Mouse (Mus musculus) heart, embryonic 13.5 days (tissue): ENCODE data around the gene Slc25a17. TPM values are rescaled to one million over a fixed set of nuclear protein-coding genes. Genes with fewer than 3 reads are reported as not detected.

ENCODE experiments used
- ATAC-seq: fragments of 200-750 bp; cut with Nextera tagmentation; 2 replicates; pipeline ENCODE4 v1.8.0; 2017; ENCODE audit warnings: moderate TSS enrichment; ENCODE audit not compliant: insufficient number of reproducible peaks, low FRiP score, low TSS enrichment; ENCODE audit errors: extremely low read depth
- H3K27ac ChIP-seq: fragments of 300-500 bp; sonication (generic); replicated peaks from 2 replicates; pipeline ENCODE4 v1.5.1; 2015; ENCODE audit warnings: moderate library complexity, mild to moderate bottlenecking, inconsistent platforms
- H3K27me3 ChIP-seq: fragments of 300-500 bp; sonication (generic); replicated peaks from 2 replicates; pipeline ENCODE4 v1.6.1; 2015; ENCODE audit warnings: mild to moderate bottlenecking, inconsistent platforms
- H3K36me3 ChIP-seq: fragments of 300-500 bp; sonication (generic); 2 replicates; pipeline ENCODE4 v1.6.1; 2015; ENCODE audit warnings: mild to moderate bottlenecking, inconsistent platforms
- H3K4me1 ChIP-seq: fragments of 300-500 bp; sonication (generic); 2 replicates; pipeline ENCODE4 v1.6.1; 2015; ENCODE audit warnings: inconsistent platforms
- H3K4me2 ChIP-seq: fragments of 300-500 bp; sonication (generic); 2 replicates; pipeline ENCODE4 v1.6.1; 2015; ENCODE audit warnings: inconsistent platforms, mild to moderate bottlenecking, moderate library complexity
- H3K4me3 ChIP-seq: fragments of 300-500 bp; sonication (generic); 2 replicates; pipeline ENCODE4 v1.5.1; 2015; ENCODE audit warnings: moderate library complexity, mild to moderate bottlenecking, inconsistent platforms
- H3K9ac ChIP-seq: fragments of 300-500 bp; sonication (generic); 2 replicates; pipeline ENCODE4 v1.6.1; 2015; ENCODE audit warnings: inconsistent platforms, mild to moderate bottlenecking, moderate library complexity
- H3K9me3 ChIP-seq: fragments of 300-500 bp; sonication (generic); 2 replicates; pipeline ENCODE4 v1.6.1; 2016; ENCODE audit warnings: inconsistent platforms
- WGBS: fragments of 180-500 bp; shearing (Covaris S2); methylation state at CpG from one replicate; pipeline ENCODE4 v1.1.7; 2015; ENCODE audit warnings: mixed read lengths; 5-methylcytosine and 5-hydroxymethylcytosine counted together
- polyA plus RNA-seq: library from polyadenylated mRNA; unstranded; fragments of >200 nt; fragmentation: Nextera tagmentation; extraction: Ambion mirVana; gene quantifications from 2 replicates; pipeline ENCODE4 v1.2.1, GENCODE M21; 2015

Slc25a17 gene
- polyA plus RNA-seq, 1 experiment from 2014 or later, result 50.6 TPM

DNA sequence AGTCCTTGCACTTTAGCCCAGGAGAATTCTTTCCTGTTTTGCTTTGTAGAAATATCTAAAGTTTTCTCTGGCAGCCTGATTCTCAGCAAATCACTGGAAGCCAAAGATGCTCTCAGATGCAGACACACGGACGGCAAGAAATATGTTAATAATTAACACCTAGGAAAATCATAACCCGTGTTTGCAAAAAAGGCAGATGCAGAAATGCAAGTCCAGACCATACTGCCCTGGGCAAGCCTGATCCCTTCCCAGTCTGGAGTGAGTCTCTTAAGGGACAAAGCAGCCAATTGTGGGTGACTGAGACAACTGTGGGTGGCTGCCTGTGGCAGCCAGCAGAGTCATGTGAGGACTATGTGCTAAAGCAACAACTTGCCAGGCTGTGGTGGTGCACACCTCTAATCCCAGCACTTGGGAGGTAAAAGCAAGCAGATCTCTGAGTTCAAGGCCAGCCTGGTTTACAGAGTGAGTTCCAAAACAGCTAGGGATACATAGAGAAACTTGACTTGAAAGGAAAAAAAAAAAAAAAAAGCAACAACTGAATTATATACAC, 60.0 kb downstream of the Slc25a17 start:
- Histone ChIP-seq H3K9me3 (no peaks in the 10 kb centered on the region), H3K36me3 (no peaks in the 10 kb centered on the region), H3K4me1 (no peaks in the 10 kb centered on the region), H3K4me2 (no peak overlapping the region), H3K9ac (no peak overlapping the region), H3K27me3 (no peaks in the 10 kb centered on the region), H3K27ac (no peak overlapping the region), H3K4me3 (no peak overlapping the region)
- 84% methylated on average over 3 of the region's 3 CpGs for WGBS
- ATAC-seq, result no peak

DNA sequence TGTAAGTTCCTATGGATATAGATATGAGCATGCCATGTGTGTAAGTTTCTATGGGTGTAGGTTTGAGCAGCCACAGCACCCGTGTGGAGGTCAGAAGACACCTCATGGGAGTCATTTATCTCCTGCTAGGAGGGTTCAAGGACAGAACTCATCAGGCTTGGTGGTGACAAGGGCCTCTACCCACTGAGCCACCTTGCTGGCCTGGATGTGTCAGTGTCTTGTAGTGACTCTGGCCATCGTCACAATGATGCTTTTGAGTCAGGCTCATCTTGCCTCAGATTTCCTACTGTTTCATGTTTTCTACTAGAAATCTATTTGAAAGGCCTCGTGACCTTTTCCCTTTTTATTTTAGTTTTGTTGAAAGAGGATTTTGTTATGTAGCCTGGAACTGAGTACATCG, 61.1 kb downstream of the Slc25a17 start:
- H3K9me3 ChIP-seq, result no peaks in the 10 kb centered on the region
- no peak overlapping the region for H3K27ac ChIP-seq
- 73% methylated on average over 4 of the region's 4 CpGs for WGBS
- H3K27me3 ChIP-seq, result no peaks in the 10 kb centered on the region
- no peak overlapping the region for H3K9ac ChIP-seq
- H3K4me1 ChIP-seq, result no peaks in the 10 kb centered on the region
- H3K36me3 ChIP-seq, result no peaks in the 10 kb centered on the region
- ATAC-seq, result no peak
- H3K4me3 ChIP-seq, result no peak overlapping the region
- H3K4me2 ChIP-seq, result no peak overlapping the region

DNA sequence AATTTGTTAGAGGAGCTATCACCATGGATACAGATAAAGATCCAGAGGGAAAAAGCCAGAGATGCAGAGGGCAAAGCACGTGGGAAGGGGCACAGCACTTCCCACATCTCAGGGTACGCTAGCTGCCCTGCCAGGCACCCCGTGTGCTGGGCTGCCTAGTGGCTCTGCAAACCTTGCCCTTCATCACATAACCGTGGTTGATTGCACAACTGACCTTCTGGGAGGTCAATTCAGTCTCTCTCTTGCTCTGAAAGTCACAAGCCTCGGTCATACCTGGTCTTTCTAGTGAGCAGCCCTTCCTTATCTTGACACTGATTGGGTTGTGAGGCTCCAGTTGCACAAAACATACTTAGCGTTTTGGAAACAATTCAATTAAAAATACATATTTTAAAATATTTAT, 62.4 kb downstream of the Slc25a17 start:
- Histone ChIP-seq H3K36me3 (no peaks in the 10 kb centered on the region), H3K4me2 (no peak overlapping the region), H3K9ac (no peak overlapping the region), H3K4me3 (no peak overlapping the region), H3K9me3 (no peaks in the 10 kb centered on the region), H3K4me1 (no peaks in the 10 kb centered on the region), H3K27ac (no peak overlapping the region), H3K27me3 (no peaks in the 10 kb centered on the region)
- no peak for ATAC-seq
- 64% methylated on average over 6 of the region's 6 CpGs for WGBS

DNA sequence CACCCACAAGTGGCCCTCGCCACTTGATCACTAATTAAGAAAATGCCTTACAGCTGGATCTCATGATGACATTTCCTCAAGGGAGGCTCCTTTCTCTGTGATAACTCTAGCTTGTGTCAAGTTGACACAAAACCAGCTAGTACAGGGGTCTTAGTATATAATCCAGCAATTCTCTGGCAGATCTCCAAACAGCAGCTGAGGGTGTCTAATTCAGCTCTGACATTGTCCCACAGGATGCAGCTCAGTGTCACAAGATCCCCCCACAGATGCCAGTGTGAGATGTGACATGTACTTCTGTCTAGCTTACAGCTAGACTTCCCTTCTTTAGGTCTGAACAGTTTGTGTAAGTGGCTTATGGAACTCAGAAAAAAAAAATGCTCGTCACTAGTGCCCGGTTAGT, 63.1 kb downstream of the Slc25a17 start:
- H3K4me1 ChIP-seq, result no peaks in the 10 kb centered on the region
- no peak overlapping the region for H3K4me3 ChIP-seq
- WGBS, result 76% methylated on average over 3 of the region's 3 CpGs
- H3K9ac ChIP-seq, result no peak overlapping the region
- no peak for ATAC-seq
- H3K27me3 ChIP-seq, result no peaks in the 10 kb centered on the region
- H3K36me3 ChIP-seq, result no peaks in the 10 kb centered on the region
- no peak overlapping the region for H3K27ac ChIP-seq
- no peaks in the 10 kb centered on the region for H3K9me3 ChIP-seq
- H3K4me2 ChIP-seq, result no peak overlapping the region

DNA sequence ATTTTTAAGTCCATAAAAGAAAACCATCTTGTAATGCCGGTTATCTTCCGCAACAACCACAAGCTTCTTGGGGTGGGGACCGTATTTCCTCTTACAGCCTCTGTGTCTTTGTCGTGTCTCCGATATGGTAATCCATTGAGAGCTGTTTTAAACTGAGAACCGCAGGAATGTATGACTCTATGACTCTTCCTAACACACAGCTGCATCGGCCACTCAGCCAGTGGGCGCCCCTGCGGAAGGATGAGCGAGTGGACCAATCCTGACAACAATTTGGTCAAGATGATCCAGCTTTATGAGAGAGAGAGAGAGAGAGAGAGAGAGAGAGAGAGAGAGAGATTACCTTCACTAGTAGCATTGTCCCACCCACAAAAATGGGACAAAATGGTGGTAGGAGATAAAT, 65.7 kb downstream of the Slc25a17 start:
- H3K36me3 ChIP-seq, result no peaks in the 10 kb centered on the region
- H3K27me3 ChIP-seq, result no peaks in the 10 kb centered on the region
- 90% methylated on average over 10 of the region's 10 CpGs for WGBS
- H3K4me3 ChIP-seq, result no peak overlapping the region
- H3K9ac ChIP-seq, result no peak overlapping the region
- H3K9me3 ChIP-seq, result no peaks in the 10 kb centered on the region
- no peak overlapping the region for H3K4me2 ChIP-seq
- no peak overlapping the region for H3K27ac ChIP-seq
- peaks cover 7% of the 10 kb centered on the region; the same call in 1 of the 2 replicates for H3K4me1 ChIP-seq
- ATAC-seq, result no peak

DNA sequence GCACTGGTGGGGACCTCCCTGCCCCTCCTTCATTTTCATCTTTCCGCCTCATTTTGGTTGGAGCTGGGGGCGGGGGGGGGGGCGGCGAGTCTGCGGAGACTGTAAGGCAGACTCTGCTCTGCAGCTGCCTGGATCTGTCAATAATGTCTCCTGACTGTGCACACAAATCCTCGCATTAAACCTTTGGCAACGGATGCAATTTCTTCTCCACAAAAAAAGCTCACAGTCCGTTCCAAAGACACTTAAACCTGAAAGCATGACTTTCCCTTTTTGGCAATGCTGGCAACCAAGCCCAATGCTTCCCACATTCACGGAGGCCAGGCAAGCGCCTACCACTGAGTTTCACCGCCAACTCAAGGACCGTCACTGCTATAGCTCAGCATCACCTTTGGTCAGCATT, 66.2 kb downstream of the Slc25a17 start:
- WGBS, result 81% methylated on average over 12 of the region's 12 CpGs
- no peak for ATAC-seq
- no peak overlapping the region for H3K9ac ChIP-seq
- no peak overlapping the region for H3K4me3 ChIP-seq
- no peak overlapping the region for H3K4me2 ChIP-seq
- no peaks in the 10 kb centered on the region for H3K9me3 ChIP-seq
- no peaks in the 10 kb centered on the region for H3K36me3 ChIP-seq
- H3K4me1 ChIP-seq, result peaks cover 7% of the 10 kb centered on the region; the same call in 1 of the 2 replicates
- no peaks in the 10 kb centered on the region for H3K27me3 ChIP-seq
- H3K27ac ChIP-seq, result no peak overlapping the region

DNA sequence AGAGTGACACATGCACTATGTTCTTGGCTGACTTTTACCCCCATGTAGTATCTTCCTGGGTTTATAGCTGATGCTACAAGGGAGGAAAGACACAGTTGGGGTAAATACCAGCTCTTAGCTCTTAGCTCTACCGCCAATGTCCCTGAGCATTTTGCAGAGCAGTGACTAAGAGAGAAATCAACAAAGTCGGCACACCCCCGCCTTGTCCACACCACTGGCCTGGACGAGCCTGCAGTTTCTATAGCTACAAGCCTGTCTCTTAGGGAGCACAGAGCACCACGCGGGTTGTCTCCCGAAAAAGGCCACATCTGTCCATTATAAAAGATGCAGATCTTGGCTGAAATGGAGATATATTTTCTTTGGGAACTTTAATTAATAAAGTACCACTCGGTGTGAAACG, 69.9 kb downstream of the Slc25a17 start:
- Histone ChIP-seq H3K4me1 (peaks cover 7% of the 10 kb centered on the region; the same call in 1 of the 2 replicates), H3K9me3 (no peaks in the 10 kb centered on the region), H3K4me3 (no peak overlapping the region), H3K36me3 (no peaks in the 10 kb centered on the region), H3K27ac (no peak overlapping the region), H3K9ac (no peak overlapping the region), H3K4me2 (no peak overlapping the region), H3K27me3 (no peaks in the 10 kb centered on the region)
- no peak for ATAC-seq
- WGBS, result 69% methylated on average over 9 of the region's 9 CpGs

DNA sequence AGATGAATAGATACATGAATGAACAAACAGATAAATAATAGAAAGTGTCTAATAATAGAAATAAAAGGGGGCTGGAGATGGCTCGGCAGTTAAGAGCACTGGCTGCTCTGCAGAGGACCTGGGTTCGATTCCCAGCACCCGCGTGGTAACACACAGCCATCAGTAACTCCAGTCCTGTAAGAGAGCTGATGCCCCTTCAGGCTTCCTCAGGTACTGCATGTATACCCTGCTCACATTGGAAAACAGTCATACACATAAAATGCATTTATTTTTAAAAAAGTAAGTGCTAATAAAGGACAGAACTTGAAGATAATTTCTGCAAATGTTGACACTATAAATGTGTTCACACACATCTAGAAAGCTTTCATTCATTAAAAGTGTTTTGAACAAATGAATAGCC, 70.4 kb downstream of the Slc25a17 start:
- 87% methylated on average over 4 of the region's 4 CpGs for WGBS
- ATAC-seq, result no peak
- H3K4me2 ChIP-seq, result no peak overlapping the region
- H3K9me3 ChIP-seq, result no peaks in the 10 kb centered on the region
- H3K36me3 ChIP-seq, result no peaks in the 10 kb centered on the region
- H3K27ac ChIP-seq, result no peak overlapping the region
- no peak overlapping the region for H3K9ac ChIP-seq
- no peaks in the 10 kb centered on the region for H3K27me3 ChIP-seq
- peaks cover 7% of the 10 kb centered on the region; the same call in 1 of the 2 replicates for H3K4me1 ChIP-seq
- no peak overlapping the region for H3K4me3 ChIP-seq

DNA sequence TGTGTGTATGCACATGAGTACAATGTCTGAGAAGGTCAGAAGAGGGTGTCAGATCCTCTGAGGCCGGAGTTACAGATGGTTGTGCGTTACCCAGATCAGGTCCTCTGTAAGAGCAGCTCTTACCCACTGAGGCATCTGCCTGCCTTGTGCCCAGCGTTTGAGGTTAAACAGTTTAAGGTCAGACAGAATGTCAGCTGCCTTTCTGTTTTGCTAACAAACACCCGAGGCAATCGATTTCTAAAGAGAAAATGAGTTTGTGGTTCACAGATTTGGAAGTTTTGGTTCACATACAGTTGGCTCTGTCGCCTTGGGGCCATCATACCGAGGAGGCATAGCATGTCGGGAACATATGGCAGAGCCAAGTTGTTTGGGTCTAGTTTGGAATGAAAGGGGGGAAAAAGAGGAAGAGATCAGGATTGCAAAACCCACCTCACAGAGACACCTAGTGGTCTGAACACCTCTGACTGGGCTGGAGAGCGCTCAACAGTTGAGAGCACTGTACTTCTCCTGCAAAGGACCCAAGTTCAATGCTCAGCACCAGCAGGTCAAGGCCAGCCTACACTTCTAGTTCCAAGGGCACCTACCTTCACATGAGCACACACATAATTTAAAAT, 76.4 kb downstream of the Slc25a17 start:
- H3K4me3 ChIP-seq, result no peak overlapping the region
- no peaks in the 10 kb centered on the region for H3K27me3 ChIP-seq
- WGBS, result 76% methylated on average over 9 of the region's 9 CpGs
- no peaks in the 10 kb centered on the region for H3K36me3 ChIP-seq
- no peak overlapping the region for H3K4me2 ChIP-seq
- H3K4me1 ChIP-seq, result no peaks in the 10 kb centered on the region
- no peak overlapping the region for H3K9ac ChIP-seq
- H3K9me3 ChIP-seq, result no peaks in the 10 kb centered on the region
- no peak for ATAC-seq
- H3K27ac ChIP-seq, result no peak overlapping the region

DNA sequence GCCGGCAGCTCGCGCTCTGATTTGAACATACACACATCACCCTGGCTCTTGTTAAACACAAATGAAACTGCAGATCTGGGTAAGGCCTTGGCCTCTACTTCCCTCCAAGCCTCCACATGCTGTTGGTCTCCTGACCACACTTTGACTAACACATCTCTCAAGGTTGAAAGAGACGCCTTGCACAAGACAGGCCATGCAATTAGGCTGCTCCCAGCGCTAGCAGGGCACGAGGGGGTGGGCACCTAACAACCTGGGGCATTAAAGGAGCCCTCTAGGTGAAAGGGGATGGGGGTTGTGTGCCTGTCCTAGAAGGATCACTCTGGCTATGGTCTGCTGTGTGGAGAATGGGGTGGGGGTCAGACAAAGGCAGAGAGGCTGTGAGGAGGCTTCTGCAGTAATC, 81.9 kb downstream of the Slc25a17 start:
- Histone ChIP-seq H3K27me3 (0 out of 2 replicates have a peak, but pooled peaks cover 10% of the 10 kb centered on the region), H3K4me3 (no peak overlapping the region), H3K9me3 (no peaks in the 10 kb centered on the region), H3K36me3 (no peaks in the 10 kb centered on the region), H3K9ac (no peak overlapping the region), H3K4me2 (no peak overlapping the region), H3K27ac (no peak overlapping the region), H3K4me1 (no peaks in the 10 kb centered on the region)
- no peak for ATAC-seq
- 81% methylated on average over 6 of the region's 6 CpGs for WGBS

DNA sequence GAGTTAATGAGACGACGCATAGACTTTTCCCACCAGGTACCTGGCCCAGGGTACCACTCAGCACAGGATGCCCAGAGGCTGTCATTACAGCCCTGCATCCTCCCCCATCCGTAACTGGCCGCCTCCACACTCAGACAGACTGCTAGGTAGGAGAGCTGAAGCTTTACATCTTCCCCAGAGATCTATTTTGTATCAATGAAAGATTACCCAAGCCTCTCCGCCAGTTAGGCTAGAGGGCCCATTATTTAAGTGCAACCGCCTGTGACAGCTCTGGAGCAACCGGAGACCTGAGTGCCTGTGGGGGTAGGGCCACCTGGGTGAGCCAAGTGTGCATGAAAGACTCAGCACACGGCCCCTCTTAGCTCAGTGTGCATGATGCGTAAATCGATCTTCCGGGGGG, 82.7 kb downstream of the Slc25a17 start:
- 41% methylated on average over 11 of the region's 11 CpGs for WGBS
- Histone ChIP-seq H3K9ac (no peak overlapping the region), H3K9me3 (no peaks in the 10 kb centered on the region), H3K4me2 (no peak overlapping the region), H3K4me1 (peaks cover 5% of the 10 kb centered on the region; the same call in 1 of the 2 replicates), H3K36me3 (no peaks in the 10 kb centered on the region), H3K27ac (no peak overlapping the region), H3K27me3 (0 out of 2 replicates have a peak, but pooled peaks cover 10% of the 10 kb centered on the region), H3K4me3 (no peak overlapping the region)
- ATAC-seq, result no peak

DNA sequence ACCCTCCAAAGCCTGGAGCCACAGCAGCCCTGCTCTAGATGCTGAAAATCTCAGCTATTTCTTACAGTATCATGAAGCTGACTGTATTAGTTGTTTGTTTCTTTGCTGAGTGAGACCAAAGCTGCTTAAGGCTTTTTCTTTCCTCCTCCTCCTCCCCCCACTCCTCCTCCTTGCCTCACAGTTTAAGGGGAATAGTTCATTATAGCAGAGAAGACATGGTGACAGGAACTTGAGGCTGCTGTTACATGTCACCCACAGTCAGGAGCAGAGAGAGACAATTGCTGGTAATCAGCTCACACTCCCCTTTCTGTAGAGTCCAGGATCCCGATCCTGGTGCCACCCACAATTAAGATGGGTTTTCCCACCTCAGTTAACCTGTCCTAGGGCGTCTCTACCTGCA, 87.3 kb downstream of the Slc25a17 start:
- ATAC-seq, result no peak
- Histone ChIP-seq H3K36me3 (no peaks in the 10 kb centered on the region), H3K4me3 (no peak overlapping the region), H3K27ac (no peak overlapping the region), H3K9ac (no peak overlapping the region), H3K4me1 (peaks cover 15% of the 10 kb centered on the region), H3K9me3 (no peaks in the 10 kb centered on the region), H3K27me3 (0 out of 2 replicates have a peak, but pooled peaks cover 14% of the 10 kb centered on the region), H3K4me2 (no peak overlapping the region)
- WGBS, result 35% methylated on average over 2 of the region's 2 CpGs
